Mouse (Mus musculus): ENCODE measurements at regions not wholly inside any gene's neighbourhood (a gene's known extent, or its start where the extent isn't known, plus 50 kb on each side); places are given as distances from the start of the nearest gene placed in this dataset.

- no peak overlapping the region for H3K4me3 ChIP-seq (replicated peaks in 1 of 3; ENCODE audit: low read depth in 2 of 3, low read length in 2 of 3, poor library complexity in 1 of 3)
- H3K4me1 ChIP-seq (ENCODE audit: control insufficient read depth in 1 of 2, insufficient read depth in 2 of 2) = no peaks in the 10 kb centered on the region
- dilution Hi-C loops (cut with MboI; ENCODE audit: extremely low pct_ligation_motif_present, extremely low pct_unique_long_range_greater_than_20kb, low sequenced_read_pairs) = no loop called here
- no peak overlapping the region for H3K4me2 ChIP-seq (ENCODE audit: insufficient read depth, low read depth, poor library complexity, severe bottlenecking)
- no peaks in the 10 kb centered on the region for H3K36me3 ChIP-seq (replicated peaks in 1 of 2; ENCODE audit: control insufficient read depth in 1 of 2, insufficient read depth in 1 of 2, low read length in 1 of 2)
- no peak overlapping the region for H3K27ac ChIP-seq (ENCODE audit: insufficient read depth, low read depth)
- no peak for DNase-seq (ENCODE audit: extremely low read depth)
- in situ Hi-C loops (cut with MboI; ENCODE audit: low pct_ligation_motif_present, low pct_unique_long_range_greater_than_20kb, low sequenced_read_pairs) = no loop called here
- no peaks in the 10 kb centered on the region for H3K27me3 ChIP-seq (replicated peaks)
- H3K79me2 ChIP-seq (replicated peaks; ENCODE audit: control insufficient read depth, extremely low read depth, insufficient read depth, poor library complexity, severe bottlenecking) = no peaks in the 10 kb centered on the region
- no peaks in the 10 kb centered on the region for H3K9me3 ChIP-seq (replicated peaks; ENCODE audit: low read length)
- TF ChIP-seq MEF2A (IDR thresholded peaks at IDR 0.05; ENCODE audit: borderline replicate concordance, low read depth, low read length) (no peak), USF1 (IDR thresholded peaks at IDR 0.05; ENCODE audit: low read depth, low read length) (no peak), KAT2A (IDR thresholded peaks at IDR 0.05; ENCODE audit: insufficient replicate concordance, low read length) (no peak), JUND (conservative IDR thresholded peaks at IDR 0.05; ENCODE audit: low read depth, low read length) (no peak), HCFC1 (IDR thresholded peaks at IDR 0.05; ENCODE audit: low read depth, low read length) (no peak), CHD1 (IDR thresholded peaks at IDR 0.05; ENCODE audit: low read depth, low read length) (no peak), CHD2 (IDR thresholded peaks at IDR 0.05; ENCODE audit: low read length) (no peak), ETS1 (conservative IDR thresholded peaks at IDR 0.05; ENCODE audit: low read depth, low read length) (no peak), ZC3H11A (IDR thresholded peaks at IDR 0.05; ENCODE audit: low read depth, low read length) (no peak), UBTF (IDR thresholded peaks at IDR 0.05; ENCODE audit: low read depth, low read length) (no peak), BHLHE40 (IDR thresholded peaks at IDR 0.05; ENCODE audit: low read depth, low read length) (no peak), POLR2AphosphoS2 (IDR thresholded peaks at IDR 0.05; ENCODE audit: low read depth, low read length) (no peak), ELF1 (IDR thresholded peaks at IDR 0.05; ENCODE audit: low read depth, low read length) (no peak)
- H3K9ac ChIP-seq (ENCODE audit: insufficient read depth, low read depth) = no peak overlapping the region
Measured at GRCm38 (mm10) chr10:51271364-51271763, 209.0 kb upstream of the Gm49339 start.

DNA sequence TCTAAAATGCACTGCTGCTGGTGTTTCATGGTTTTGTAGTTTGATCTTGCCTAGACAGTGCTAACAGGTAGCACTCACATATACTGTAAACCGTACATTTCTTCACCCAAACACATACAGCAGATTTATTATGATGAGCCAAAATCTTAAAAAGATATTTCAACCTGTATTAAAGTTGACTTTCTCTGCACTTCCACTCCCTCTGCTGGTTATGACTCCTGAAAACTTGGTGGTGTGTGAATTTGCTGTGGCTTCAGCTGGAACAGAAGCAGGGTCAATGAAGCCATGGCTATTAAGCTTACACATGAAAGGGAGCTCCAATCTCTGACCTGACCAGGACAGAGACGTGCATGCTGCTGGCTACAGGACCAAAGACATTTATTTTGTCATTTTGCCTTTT lies 202.2 kb upstream of the Gm49339 start:
- TF ChIP-seq POLR2A (IDR thresholded peaks at IDR 0.05; ENCODE audit: low read depth, low read length) = no peak
- peak; percentile 29 for TF ChIP-seq SMC3 (IDR thresholded peaks at IDR 0.05; ENCODE audit: low read depth, low read length)
- peak; percentile 42 for TF ChIP-seq RAD21 (IDR thresholded peaks at IDR 0.05; ENCODE audit: low read depth, low read length)
- TF ChIP-seq MEF2A (IDR thresholded peaks at IDR 0.05; ENCODE audit: borderline replicate concordance, low read depth, low read length) = no peak
- TF ChIP-seq MAFK (IDR thresholded peaks at IDR 0.05; ENCODE audit: insufficient replicate concordance, low read length) = no peak
- no peak for TF ChIP-seq CHD1 (IDR thresholded peaks at IDR 0.05; ENCODE audit: low read depth, low read length)
- TF ChIP-seq ZC3H11A (IDR thresholded peaks at IDR 0.05; ENCODE audit: low read depth, low read length) = no peak
- no peak for TF ChIP-seq SIN3A (IDR thresholded peaks at IDR 0.05; ENCODE audit: low read length)
- no peak for TF ChIP-seq GABPA (IDR thresholded peaks at IDR 0.05; ENCODE audit: insufficient replicate concordance, low read depth, low read length)
- TF ChIP-seq USF1 (IDR thresholded peaks at IDR 0.05; ENCODE audit: low read depth, low read length) = no peak
- in situ Hi-C loops (cut with MboI; ENCODE audit: low pct_ligation_motif_present, low pct_unique_long_range_greater_than_20kb, low sequenced_read_pairs) (loop anchor here (25.0 kb wide), 2 partner anchors 391 to 566 kb away; partner anchors contain the start of gene Sim1), dilution Hi-C loops (cut with MboI; ENCODE audit: extremely low pct_ligation_motif_present, extremely low pct_unique_long_range_greater_than_20kb, low sequenced_read_pairs) (no loop called here)

More for the DNA sequence above, 202.2 kb upstream of the Gm49339 start:
- H3K4me3 ChIP-seq (replicated peaks in 1 of 3; ENCODE audit: low read depth in 2 of 3, low read length in 2 of 3, poor library complexity in 1 of 3) = no peak overlapping the region
- no peaks in the 10 kb centered on the region for H3K36me3 ChIP-seq (replicated peaks in 1 of 2; ENCODE audit: control insufficient read depth in 1 of 2, insufficient read depth in 1 of 2, low read length in 1 of 2)
- H3K27ac ChIP-seq (ENCODE audit: insufficient read depth, low read depth) = no peak overlapping the region
- H3K4me2 ChIP-seq (ENCODE audit: insufficient read depth, low read depth, poor library complexity, severe bottlenecking) = no peak overlapping the region
- no peaks in the 10 kb centered on the region for H3K79me2 ChIP-seq (replicated peaks; ENCODE audit: control insufficient read depth, extremely low read depth, insufficient read depth, poor library complexity, severe bottlenecking)
- H3K27me3 ChIP-seq (replicated peaks) = no peaks in the 10 kb centered on the region
- H3K4me1 ChIP-seq (ENCODE audit: control insufficient read depth in 1 of 2, insufficient read depth in 2 of 2) = no peaks in the 10 kb centered on the region
- no peak for DNase-seq (ENCODE audit: extremely low read depth)
- H3K9me3 ChIP-seq (replicated peaks; ENCODE audit: low read length) = no peaks in the 10 kb centered on the region
- H3K9ac ChIP-seq (ENCODE audit: insufficient read depth, low read depth) = no peak overlapping the region
